Mouse (Mus musculus): ENCODE measurements around the gene Rtraf.
"Not testable (repeated sequence)": the region's sequence is repeated elsewhere in the genome, so short reads cannot be mapped to it uniquely, and the experiment has no call there.

- TF ChIP-seq CTCF (IDR thresholded peaks at IDR 0.05; ENCODE audit: low read depth, low read length); POLR2A (IDR thresholded peaks at IDR 0.05; ENCODE audit: borderline replicate concordance, low read depth, low read length): not testable (repeated sequence)
Measured at GRCm38 (mm10) chr14:19865121-19865520, 41.5 kb upstream of the Rtraf start.
